Mouse (Mus musculus) Patski (cell line): ENCODE data around the gene Zbtb25. TPM values are rescaled to one million over a fixed set of nuclear protein-coding genes. Genes with fewer than 3 reads are reported as not detected.

Experiments
- ATAC-seq: fragments of 100-300 bp; one replicate; pipeline ENCODE4 v1.8.0; 2021
- CTCF ChIA-PET: fragments of 350-600 bp; sonication (Branson Sonifier 250); formaldehyde crosslinking; loops from one replicate; lab custom pipeline; 2022; ENCODE audit warnings: inconsistent platforms; lab: Charles Lee
- POLR2A ChIA-PET: fragments of 350-600 bp; sonication (Branson Sonifier 250); formaldehyde crosslinking; loops from one replicate; lab custom pipeline; 2022; ENCODE audit warnings: antibody characterized with exemption, inconsistent platforms; lab: Charles Lee
- DNase-seq: peaks from one replicate; pipeline ENCODE4 v3.0.0-alpha.2; 2011; ENCODE audit warnings: low read depth, low spot score
- H3K27me3 ChIP-seq: fragments of 371-371 bp; one replicate; pipeline ENCODE4 v1.5.1; 2021
- CTCF ChIP-seq: fragments of 100-300 bp; IDR thresholded peaks from one replicate; pipeline ENCODE4 v1.5.1; 2021
- in situ Hi-C: fragments of 300-500 bp; cut with MboI; formaldehyde crosslinking; loops from 3 replicates; pipeline ENCODE4 v1.11.1; 2018; ENCODE audit warnings: low pct_unique_long_range_greater_than_20kb, mixed read lengths
- polyA plus RNA-seq: library from polyadenylated mRNA; unstranded; gene quantifications from one replicate; pipeline ENCODE4 v1.2.3, GENCODE M21; 2021

Zbtb25 gene
- polyA plus RNA-seq, 1 experiment from 2014 or later, result 12.0 TPM

- DNase-seq (no peak), ATAC-seq (no peak)
- no peaks in the 10 kb centered on the region for H3K27me3 ChIP-seq
- no peak for TF ChIP-seq CTCF
- ChIA-PET CTCF (interaction anchor here (1.4 kb wide), 1 partner anchor 21 kb away, joined by 5 read pairs; no protein-coding TSS in a partner anchor), POLR2A (interaction anchor here (0.5 kb wide), 1 partner anchor 91 kb away, joined by 3 read pairs; no protein-coding TSS in a partner anchor)
- in situ Hi-C loops, result no loop called here
Measured at GRCm38 (mm10) chr12:76311951-76312350, 57.5 kb downstream of the Zbtb25 start.

- TF ChIP-seq CTCF, result no peak
- in situ Hi-C loops, result no loop called here
- ChIA-PET CTCF (interaction anchor here (1.4 kb wide), 1 partner anchor 22 kb away, joined by 5 read pairs; no protein-coding TSS in a partner anchor), POLR2A (no interaction called here)
- no peaks in the 10 kb centered on the region for H3K27me3 ChIP-seq
- ATAC-seq, result no peak
- no peak for DNase-seq
Measured at GRCm38 (mm10) chr12:76311227-76311626, 58.2 kb downstream of the Zbtb25 start.

GRCm38 (mm10) chr12:76310633-76311032, 58.8 kb downstream of the Zbtb25 start:
- CTCF ChIA-PET, result no interaction called here
- H3K27me3 ChIP-seq, result no peaks in the 10 kb centered on the region
- in situ Hi-C loops, result no loop called here
- no peak for DNase-seq
- no peak for ATAC-seq
- no peak for TF ChIP-seq CTCF
- POLR2A ChIA-PET, result no interaction called here

GRCm38 (mm10) chr12:76310007-76310406, 59.4 kb downstream of the Zbtb25 start:
- CTCF ChIA-PET, result no interaction called here
- DNase-seq, result no peak

GRCm38 (mm10) chr12:76308436-76308835, 61.0 kb downstream of the Zbtb25 start:
- in situ Hi-C loops, result no loop called here
- H3K27me3 ChIP-seq, result no peaks in the 10 kb centered on the region
- no peak for TF ChIP-seq CTCF
- DNase-seq (no peak), ATAC-seq (no peak)
- POLR2A ChIA-PET, result interaction anchor here (0.7 kb wide), 1 partner anchor 9 kb away, joined by 4 read pairs; no protein-coding TSS in a partner anchor
- CTCF ChIA-PET, result interaction anchor here (1.3 to 3.1 kb wide), 3 partner anchors 14 to 33 kb away, joined by 3 to 9 read pairs (median 5); no protein-coding TSS in a partner anchor

More at GRCm38 (mm10) chr12:76310007-76310406, 59.4 kb downstream of the Zbtb25 start:
- POLR2A ChIA-PET, result no interaction called here
- no peak for TF ChIP-seq CTCF
- H3K27me3 ChIP-seq, result no peaks in the 10 kb centered on the region
- ATAC-seq, result no peak
- in situ Hi-C loops, result no loop called here

GRCm38 (mm10) chr12:76307964-76308363, 61.4 kb downstream of the Zbtb25 start:
- ChIA-PET CTCF (interaction anchor here (0.8 to 3.1 kb wide), 6 partner anchors 10 to 50 kb away, joined by 3 to 9 read pairs (median 3); no protein-coding TSS in a partner anchor), POLR2A (interaction anchor here (0.7 to 1.0 kb wide), 2 partner anchors 9 to 11 kb away, joined by 4 to 7 read pairs; no protein-coding TSS in a partner anchor)
- TF ChIP-seq CTCF, result no peak
- DNase-seq, result no peak
- H3K27me3 ChIP-seq, result no peaks in the 10 kb centered on the region
- in situ Hi-C loops, result no loop called here
- peak; percentile 58 for ATAC-seq

- CTCF ChIA-PET, result interaction anchor here (0.8 to 3.1 kb wide), 4 partner anchors 9 to 51 kb away, joined by 3 to 9 read pairs (median 3); no protein-coding TSS in a partner anchor
- POLR2A ChIA-PET, result interaction anchor here (0.6 to 1.0 kb wide), 2 partner anchors 12 to 33 kb away, joined by 3 to 7 read pairs; no protein-coding TSS in a partner anchor
- DNase-seq, result no peak
- no peaks in the 10 kb centered on the region for H3K27me3 ChIP-seq
- no peak for TF ChIP-seq CTCF
- in situ Hi-C loops, result no loop called here
- no peak for ATAC-seq
Measured at GRCm38 (mm10) chr12:76306852-76307561, 62.4 kb downstream of the Zbtb25 start.

GRCm38 (mm10) chr12:76305107-76305506, 64.3 kb downstream of the Zbtb25 start:
- no peaks in the 10 kb centered on the region for H3K27me3 ChIP-seq
- in situ Hi-C loops, result no loop called here
- CTCF ChIA-PET, result interaction anchor here (1.4 kb wide), 1 partner anchor 12 kb away, joined by 4 read pairs; no protein-coding TSS in a partner anchor
- ATAC-seq (no peak), DNase-seq (no peak)
- POLR2A ChIA-PET, result no interaction called here
- no peak for TF ChIP-seq CTCF

- in situ Hi-C loops, result no loop called here
- no peak for TF ChIP-seq CTCF
- ChIA-PET CTCF (interaction anchor here (1.4 kb wide), 1 partner anchor 11 kb away, joined by 4 read pairs; no protein-coding TSS in a partner anchor), POLR2A (no interaction called here)
- H3K27me3 ChIP-seq, result no peaks in the 10 kb centered on the region
- DNase-seq, result no peak
- no peak for ATAC-seq
Measured at GRCm38 (mm10) chr12:76304199-76304598, 65.2 kb downstream of the Zbtb25 start.

GRCm38 (mm10) chr12:76303474-76303873, 65.9 kb downstream of the Zbtb25 start:
- in situ Hi-C loops, result no loop called here
- no peak for TF ChIP-seq CTCF
- ATAC-seq, result no peak
- no peak for DNase-seq
- no peaks in the 10 kb centered on the region for H3K27me3 ChIP-seq
- CTCF ChIA-PET, result interaction anchor here (1.4 kb wide), 1 partner anchor 10 kb away, joined by 4 read pairs; no protein-coding TSS in a partner anchor
- POLR2A ChIA-PET, result no interaction called here
